Mouse (Mus musculus) liver, embryonic 16.5 days (tissue): ENCODE results near the gene Myom1. TPM values are rescaled to one million over a fixed set of nuclear protein-coding genes. Genes with fewer than 3 reads are reported as not detected.
A peak's percentile ranks its signal among the peaks of the same experiment; 100 is the strongest.

Experiments
- ATAC-seq: fragments of 200-750 bp; cut with Nextera tagmentation; 2 replicates; pipeline ENCODE4 v1.8.0; 2017; ENCODE audit warnings: low read depth, mild to moderate bottlenecking, moderate number of reproducible peaks, moderate library complexity
- H3K27ac ChIP-seq: fragments of 300-500 bp; sonication (generic); 2 replicates; pipeline ENCODE4 v1.5.1; 2014; ENCODE audit warnings: mild to moderate bottlenecking, low read length
- H3K27me3 ChIP-seq: fragments of 300-500 bp; sonication (generic); 2 replicates; pipeline ENCODE4 v1.6.1; 2014; ENCODE audit warnings: low read depth, low read length, mixed read lengths; ENCODE audit not compliant: control insufficient read depth, insufficient read depth
- H3K36me3 ChIP-seq: fragments of 300-500 bp; sonication (generic); 2 replicates; pipeline ENCODE4 v1.6.1; 2014; ENCODE audit warnings: mild to moderate bottlenecking; ENCODE audit not compliant: control insufficient read depth, insufficient read depth
- H3K4me1 ChIP-seq: fragments of 300-500 bp; sonication (generic); 2 replicates; pipeline ENCODE4 v1.6.1; 2014; ENCODE audit warnings: low read depth, low read length, mixed read lengths; ENCODE audit not compliant: control insufficient read depth
- H3K4me2 ChIP-seq: fragments of 300-500 bp; sonication (generic); 2 replicates; pipeline ENCODE4 v1.6.1; 2014; ENCODE audit warnings: low read depth, low read length, mixed read lengths
- H3K4me3 ChIP-seq: fragments of 300-500 bp; sonication (generic); 2 replicates; pipeline ENCODE4 v1.5.1; 2014; ENCODE audit warnings: low read depth, mild to moderate bottlenecking, low read length
- H3K9ac ChIP-seq: fragments of 300-500 bp; sonication (generic); 2 replicates; pipeline ENCODE4 v1.6.1; 2014; ENCODE audit warnings: low read depth, low read length
- H3K9me3 ChIP-seq: fragments of 300-500 bp; sonication (generic); replicated peaks from 2 replicates; pipeline ENCODE4 v1.6.1; 2016; ENCODE audit warnings: low read length; ENCODE audit not compliant: control insufficient read depth
- WGBS: fragments of 180-500 bp; shearing (Covaris S2); extraction: QIAGEN DNeasy Blood & Tissue Kit; methylation state at CpG from one replicate; pipeline ENCODE4 v1.1.7; 2014; ENCODE audit not compliant: insufficient replicate concordance; 5-methylcytosine and 5-hydroxymethylcytosine counted together
- polyA plus RNA-seq: library from polyadenylated mRNA; unstranded; fragments of >200 nt; fragmentation: Nextera tagmentation; extraction: Ambion mirVana; gene quantifications from 2 replicates; pipeline ENCODE4 v1.2.1, GENCODE M21; 2015

Myom1 gene
- polyA plus RNA-seq, 1 experiment from 2014 or later, result 3.3 TPM

- H3K4me2 ChIP-seq, result no peak overlapping the region
- H3K27ac ChIP-seq, result no peak overlapping the region
- H3K27me3 ChIP-seq, result no peaks in the 10 kb centered on the region
- no peaks in the 10 kb centered on the region for H3K36me3 ChIP-seq
- ATAC-seq, result peak; percentile 44; the same call in 1 of the 2 replicates
- H3K9me3 ChIP-seq, result no peaks in the 10 kb centered on the region
- no peak overlapping the region for H3K9ac ChIP-seq
- H3K4me3 ChIP-seq, result no peak overlapping the region
- 46% methylated on average over 4 of the region's 4 CpGs for WGBS
- H3K4me1 ChIP-seq, result peaks cover 5% of the 10 kb centered on the region
Measured at GRCm38 (mm10) chr17:71159152-71159567, 156.7 kb downstream of the Myom1 start.

- no peak overlapping the region for H3K4me3 ChIP-seq
- no peak overlapping the region for H3K27ac ChIP-seq
- H3K4me1 ChIP-seq, result peaks cover 5% of the 10 kb centered on the region
- no peak overlapping the region for H3K9ac ChIP-seq
- WGBS, result 69% methylated on average over 8 of the region's 8 CpGs
- H3K9me3 ChIP-seq, result no peaks in the 10 kb centered on the region
- peak; percentile 43; the same call in 1 of the 2 replicates for ATAC-seq
- H3K36me3 ChIP-seq, result no peaks in the 10 kb centered on the region
- no peaks in the 10 kb centered on the region for H3K27me3 ChIP-seq
- no peak overlapping the region for H3K4me2 ChIP-seq
Measured at GRCm38 (mm10) chr17:71159720-71160119, 157.3 kb downstream of the Myom1 start.

- Histone ChIP-seq H3K27me3 (no peaks in the 10 kb centered on the region), H3K4me3 (no peak overlapping the region), H3K4me2 (no peak overlapping the region), H3K9me3 (no peaks in the 10 kb centered on the region), H3K4me1 (peaks cover 5% of the 10 kb centered on the region), H3K27ac (no peak overlapping the region), H3K9ac (no peak overlapping the region), H3K36me3 (no peaks in the 10 kb centered on the region)
- no peak for ATAC-seq
- 82% methylated on average over 8 of the region's 8 CpGs for WGBS
Measured at GRCm38 (mm10) chr17:71160244-71160995, 158.0 kb downstream of the Myom1 start.

DNA sequence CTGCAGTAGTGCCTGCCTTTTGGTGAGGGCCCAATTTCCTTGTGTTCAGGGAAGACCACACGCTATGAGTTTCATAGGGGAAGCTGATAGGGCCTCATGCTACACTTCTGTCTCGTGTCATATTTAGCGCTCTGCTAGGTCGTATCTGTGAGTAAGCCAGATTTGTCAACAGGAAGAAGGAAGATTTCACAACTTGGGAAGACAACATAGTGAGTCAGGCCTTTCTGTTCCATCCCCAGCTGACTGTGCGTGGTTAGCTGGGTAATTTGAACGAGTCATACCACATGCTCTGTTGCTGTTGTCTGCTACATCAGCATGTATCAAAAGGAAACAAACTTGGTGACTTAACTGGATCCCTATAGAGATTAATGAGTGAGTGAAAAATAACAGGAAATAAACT, 162.6 kb downstream of the Myom1 start:
- no peaks in the 10 kb centered on the region for H3K27me3 ChIP-seq
- ATAC-seq, result peak; percentile 78
- H3K9ac ChIP-seq, result no peak overlapping the region
- no peak overlapping the region for H3K4me2 ChIP-seq
- no peaks in the 10 kb centered on the region for H3K9me3 ChIP-seq
- H3K4me1 ChIP-seq, result peaks cover 13% of the 10 kb centered on the region
- 25% methylated on average over 6 of the region's 6 CpGs for WGBS
- no peak overlapping the region for H3K4me3 ChIP-seq
- H3K27ac ChIP-seq, result peak overlapping the region; percentile 15; the same call in 1 of the 2 replicates
- no peaks in the 10 kb centered on the region for H3K36me3 ChIP-seq

DNA sequence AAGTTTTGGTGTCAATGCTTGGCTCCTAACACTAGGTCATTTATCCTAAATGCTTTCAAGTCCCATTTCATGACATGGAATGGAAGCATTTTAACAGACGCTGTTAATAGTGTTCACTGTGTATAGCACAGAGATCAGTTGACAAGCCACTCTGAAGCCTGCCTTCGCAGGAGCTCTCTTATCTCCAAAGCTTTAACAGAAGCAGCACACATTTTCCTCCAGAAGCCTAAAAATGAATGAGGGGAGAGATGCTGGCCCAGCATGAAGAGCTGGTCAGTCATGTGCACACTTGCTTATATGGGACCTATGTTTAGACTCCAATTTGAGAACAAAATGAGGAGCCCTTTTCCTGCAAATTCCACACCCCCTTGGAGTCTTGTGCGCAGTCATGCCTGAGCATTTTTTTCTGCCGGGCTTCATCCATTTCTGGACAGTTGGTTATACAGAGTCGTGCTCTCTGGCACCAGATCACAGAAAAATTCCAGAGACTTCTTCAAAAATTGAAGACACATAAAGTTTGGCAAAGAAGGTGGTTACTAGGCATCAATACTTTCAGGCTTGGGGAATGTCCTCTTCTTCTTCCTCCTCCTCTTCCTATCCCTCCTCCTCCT, 165.9 kb downstream of the Myom1 start:
- 55% methylated on average over 5 of the region's 5 CpGs for WGBS
- Histone ChIP-seq H3K9ac (no peak overlapping the region), H3K4me3 (no peak overlapping the region), H3K27ac (no peak overlapping the region), H3K9me3 (no peaks in the 10 kb centered on the region), H3K4me2 (no peak overlapping the region), H3K36me3 (no peaks in the 10 kb centered on the region), H3K4me1 (peaks cover 30% of the 10 kb centered on the region), H3K27me3 (no peaks in the 10 kb centered on the region)
- ATAC-seq, result no peak

DNA sequence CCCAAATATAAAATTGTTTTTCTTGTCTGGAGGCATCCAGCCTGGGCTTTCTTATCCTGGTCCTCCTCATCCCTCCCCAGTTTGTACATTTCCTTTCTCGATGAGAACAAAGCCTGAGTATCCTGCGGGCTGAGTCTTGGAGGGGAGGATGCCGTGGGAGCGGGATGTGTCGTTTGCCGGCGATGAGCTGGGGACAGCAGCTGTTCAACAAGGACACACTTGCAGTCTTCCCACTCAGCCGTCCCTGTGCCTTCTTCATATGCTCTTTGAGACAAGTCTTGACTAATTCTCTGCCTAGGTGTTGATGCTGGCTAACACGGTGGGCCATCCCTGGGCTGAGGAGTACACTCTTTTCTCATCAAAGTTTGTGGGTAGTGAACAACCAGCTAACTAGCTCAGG, 166.4 kb downstream of the Myom1 start:
- no peak for ATAC-seq
- Histone ChIP-seq H3K9me3 (no peaks in the 10 kb centered on the region), H3K9ac (no peak overlapping the region), H3K36me3 (no peaks in the 10 kb centered on the region), H3K4me3 (no peak overlapping the region), H3K27ac (no peak overlapping the region), H3K27me3 (no peaks in the 10 kb centered on the region), H3K4me1 (peaks cover 27% of the 10 kb centered on the region), H3K4me2 (no peak overlapping the region)
- WGBS, result 70% methylated on average over 9 of the region's 9 CpGs

GRCm38 (mm10) chr17:71169639-71170038, 167.2 kb downstream of the Myom1 start:
- no peak overlapping the region for H3K4me2 ChIP-seq
- H3K27me3 ChIP-seq, result no peaks in the 10 kb centered on the region
- no peak overlapping the region for H3K9ac ChIP-seq
- no peak for ATAC-seq
- H3K9me3 ChIP-seq, result no peaks in the 10 kb centered on the region
- peak overlapping the region; percentile 54; the same call in 1 of the 2 replicates for H3K27ac ChIP-seq
- H3K36me3 ChIP-seq, result no peaks in the 10 kb centered on the region
- 67% methylated on average over 1 of the region's 1 CpGs for WGBS
- peaks cover 27% of the 10 kb centered on the region for H3K4me1 ChIP-seq
- H3K4me3 ChIP-seq, result no peak overlapping the region

GRCm38 (mm10) chr17:71171161-71171560, 168.7 kb downstream of the Myom1 start:
- H3K27me3 ChIP-seq, result no peaks in the 10 kb centered on the region
- ATAC-seq, result peak; percentile 88
- H3K4me2 ChIP-seq, result peak overlapping the region; percentile 19; the same call in 1 of the 2 replicates
- H3K9ac ChIP-seq, result no peak overlapping the region
- no peak overlapping the region for H3K4me3 ChIP-seq
- no peaks in the 10 kb centered on the region for H3K36me3 ChIP-seq
- H3K27ac ChIP-seq, result peak overlapping the region; percentile 52
- 37% methylated on average over 4 of the region's 4 CpGs for WGBS
- H3K4me1 ChIP-seq, result peaks cover 27% of the 10 kb centered on the region
- no peaks in the 10 kb centered on the region for H3K9me3 ChIP-seq
